Mouse (Mus musculus): ENCODE measurements at regions not wholly inside any gene's neighbourhood (a gene's known extent, or its start where the extent isn't known, plus 50 kb on each side); places are given as distances from the start of the nearest gene placed in this dataset.

GRCm38 (mm10) chr12:12995061-12995973 is 53.6 kb upstream of the Mycn start:
- no peaks in the 10 kb centered on the region for H3K27me3 ChIP-seq (ENCODE audit: control insufficient read depth, insufficient read depth, low read depth, low read length)
- ATAC-seq (ENCODE audit: low read depth), result peak; percentile 76
- H3K4me3 ChIP-seq (ENCODE audit: low read depth, low read length), result no peak overlapping the region
- no peak overlapping the region for H3K27ac ChIP-seq (ENCODE audit: low read length)
- H3K9ac ChIP-seq (ENCODE audit: low read depth, low read length), result no peak overlapping the region
- WGBS (ENCODE audit: insufficient replicate concordance), result 49% methylated on average over 21 of the region's 21 CpGs
- no peaks in the 10 kb centered on the region for H3K9me3 ChIP-seq (replicated peaks; ENCODE audit: control insufficient read depth, low read length)
- no peaks in the 10 kb centered on the region for H3K36me3 ChIP-seq (ENCODE audit: control insufficient read depth, insufficient read depth)
- peaks cover 2% of the 10 kb centered on the region for H3K4me1 ChIP-seq (ENCODE audit: control insufficient read depth, low read depth, low read length)
- no peak overlapping the region for H3K4me2 ChIP-seq (ENCODE audit: low read depth, low read length)

- Histone ChIP-seq H3K4me3 (ENCODE audit: low read depth, low read length) (no peak overlapping the region), H3K9me3 (replicated peaks; ENCODE audit: control insufficient read depth, low read length) (no peaks in the 10 kb centered on the region), H3K27ac (ENCODE audit: low read length) (no peak overlapping the region), H3K36me3 (ENCODE audit: control insufficient read depth, insufficient read depth) (no peaks in the 10 kb centered on the region), H3K4me2 (ENCODE audit: low read depth, low read length) (no peak overlapping the region), H3K9ac (ENCODE audit: low read depth, low read length) (no peak overlapping the region), H3K4me1 (ENCODE audit: control insufficient read depth, low read depth, low read length) (peaks cover 2% of the 10 kb centered on the region), H3K27me3 (ENCODE audit: control insufficient read depth, insufficient read depth, low read depth, low read length) (no peaks in the 10 kb centered on the region)
- WGBS (ENCODE audit: insufficient replicate concordance), result 54% methylated on average over 8 of the region's 8 CpGs
- ATAC-seq (ENCODE audit: low read depth), result no peak
Observed at GRCm38 (mm10) chr12:12993894-12994714, 52.4 kb upstream of the Mycn start.

Measured in liver, embryonic 16.5 days (tissue).